In genomic region chr14:74852965-74853758, GRCm38 (mm10) we compare ENCODE assay signal across 7 mouse cellular contexts.
A peak's percentile ranks its signal among the peaks of the same experiment; 100 is the strongest.
DNase-seq lines count a peak whose midpoint lies in the region; ATAC-seq and TF ChIP-seq lines count a peak whose summit lies in the region.

No protein-coding gene starts in this region.

- H3K79me2 ChIP-seq in heart, adult 2 months (replicated peaks; ENCODE audit: control insufficient read depth, insufficient read depth, low read length): no peaks in the 10 kb centered on the region

- peak overlapping the region; percentile 27; the same call in 1 of the 2 replicates for H3K4me2 ChIP-seq in kidney, embryonic 15.5 days
- H3K4me2 ChIP-seq in midbrain, embryonic 14.5 days (ENCODE audit: low read length): no peak overlapping the region

- no peaks in the 10 kb centered on the region for H3K9me3 ChIP-seq in kidney, embryonic 15.5 days (replicated peaks)
- no peaks in the 10 kb centered on the region for H3K9me3 ChIP-seq in midbrain, embryonic 14.5 days (ENCODE audit: control insufficient read depth, low read length)

- 0 out of 2 replicates have a peak, but pooled peaks have one; percentile 20 for TF ChIP-seq EP300 in heart, adult 2 months (IDR thresholded peaks at IDR 0.05; ENCODE audit: insufficient read depth, low read depth, low read length)

- H3K27ac ChIP-seq in heart, adult 2 months: peak overlapping the region; percentile 65
- H3K27ac ChIP-seq in kidney, embryonic 15.5 days: peak overlapping the region; percentile 82
- H3K27ac ChIP-seq in midbrain, embryonic 14.5 days (replicated peaks; ENCODE audit: low read depth, low read length): no peak overlapping the region

- no peak for ATAC-seq in kidney, embryonic 15.5 days (replicated peaks; ENCODE audit: low FRiP score)
- no peak for ATAC-seq in midbrain, embryonic 14.5 days (ENCODE audit: low FRiP score, low TSS enrichment)
- ATAC-seq in erythroid progenitor cell, adult 5-6 weeks (replicated peaks; ENCODE audit: low FRiP score, poor library complexity, severe bottlenecking): no peak

- WGBS in heart, adult 2 months: 13% methylated on average over 16 of the region's 16 CpGs
- WGBS in kidney, embryonic 15.5 days: 29% methylated on average over 16 of the region's 16 CpGs
- WGBS in midbrain, embryonic 14.5 days: 41% methylated on average over 16 of the region's 16 CpGs

- H3K36me3 ChIP-seq in heart, adult 2 months (ENCODE audit: control insufficient read depth, insufficient read depth, low read length): peaks cover 20% of the 10 kb centered on the region
- H3K36me3 ChIP-seq in kidney, embryonic 15.5 days: peaks cover 23% of the 10 kb centered on the region
- no peaks in the 10 kb centered on the region for H3K36me3 ChIP-seq in midbrain, embryonic 14.5 days (ENCODE audit: control insufficient read depth, insufficient read depth, low read length)

- peaks cover 20% of the 10 kb centered on the region for H3K4me1 ChIP-seq in heart, adult 2 months (ENCODE audit: control insufficient read depth, insufficient read depth, low read length)
- H3K4me1 ChIP-seq in kidney, embryonic 15.5 days: peaks cover 46% of the 10 kb centered on the region
- H3K4me1 ChIP-seq in midbrain, embryonic 14.5 days (ENCODE audit: control insufficient read depth, insufficient read depth, low read length): peaks cover 8% of the 10 kb centered on the region

- H3K9ac ChIP-seq in heart, adult 2 months (ENCODE audit: low read depth, low read length): peak overlapping the region; percentile 2; the same call in 1 of the 2 replicates
- no peak overlapping the region for H3K9ac ChIP-seq in kidney, embryonic 15.5 days
- no peak overlapping the region for H3K9ac ChIP-seq in midbrain, embryonic 14.5 days (replicated peaks; ENCODE audit: low read length)

- intact Hi-C loops in heart, adult 2 months (cut with DNase I): loop anchor here (2.0 kb wide), 1 partner anchor 14 kb away; no protein-coding TSS in a partner anchor

- H3K27me3 ChIP-seq in heart, adult 2 months (ENCODE audit: control insufficient read depth, insufficient read depth, low read length): no peaks in the 10 kb centered on the region
- H3K27me3 ChIP-seq in kidney, embryonic 15.5 days: no peaks in the 10 kb centered on the region
- no peaks in the 10 kb centered on the region for H3K27me3 ChIP-seq in midbrain, embryonic 14.5 days (ENCODE audit: control insufficient read depth, insufficient read depth, low read length)

- no peak for TF ChIP-seq POLR2A in brain, embryonic 14.5 days (IDR thresholded peaks at IDR 0.05; ENCODE audit: borderline replicate concordance, extremely low read depth, insufficient read depth, insufficient read length, poor library complexity, severe bottlenecking)
- no peak for TF ChIP-seq POLR2A in heart, adult 2 months (IDR thresholded peaks at IDR 0.05; ENCODE audit: insufficient read depth, low read depth, low read length)

- no peak overlapping the region; the same call in 1 of the 2 replicates for H3K4me3 ChIP-seq in heart, adult 2 months
- no peak overlapping the region for H3K4me3 ChIP-seq in kidney, embryonic 15.5 days (replicated peaks)
- no peak overlapping the region for H3K4me3 ChIP-seq in midbrain, embryonic 14.5 days (replicated peaks; ENCODE audit: low read depth, low read length)

- no peak for TF ChIP-seq CTCF in brain, embryonic 14.5 days (IDR thresholded peaks at IDR 0.05; ENCODE audit: borderline replicate concordance, extremely low read depth, insufficient read depth, insufficient read length)
- no peak for TF ChIP-seq CTCF in heart, adult 2 months (IDR thresholded peaks at IDR 0.05)

- peak; percentile 57 for DNase-seq in NIH3T3 (ENCODE audit: low read depth)
- DNase-seq in brain, embryonic 14.5 days (ENCODE audit: low read depth): peak; percentile 82
- DNase-seq in heart, adult 2 months: peak in 1 of 2 experiments; percentile 45
- peak; percentile 39 for DNase-seq in midbrain, embryonic 14.5 days
- DNase-seq in spleen, adult 12 weeks (ENCODE audit: low spot score): no peak
